Mouse (Mus musculus) left cerebral cortex, adult 2 months (tissue): ENCODE measurements around the gene Ttyh3. TPM values are rescaled to one million over a fixed set of nuclear protein-coding genes. Genes with fewer than 3 reads are reported as not detected.

Source experiments
- DNase-seq, 2 experiments: peaks; one replicate each; pipeline ENCODE4 v3.0.0; 2021 to 2022; ENCODE audit warnings: low spot score in 2 of 2, mixed read lengths in 1 of 2; ENCODE audit errors: extremely low spot score in 1 of 2
- H3K27ac ChIP-seq: fragments of 200-600 bp; 2 replicates; pipeline ENCODE4 v1.8.1; 2022
- H3K4me3 ChIP-seq: fragments of 200-600 bp; 2 replicates; pipeline ENCODE4 v1.8.1; 2022
- CTCF ChIP-seq: fragments of 200-600 bp; IDR thresholded peaks from 2 replicates; pipeline ENCODE4 v1.8.1; 2022; ENCODE audit warnings: antibody characterized with exemption, mild to moderate bottlenecking, moderate library complexity
- intact Hi-C: fragments of 180-260 bp; cut with DNase I; formaldehyde crosslinking; loops from one replicate; pipeline ENCODE4 v1.15.1; 2025
- total RNA-seq, 2 experiments: library from RNA; stranded (reverse); gene quantifications; 2 replicates each; pipeline ENCODE4 v1.2.3; 2021

Gene Ttyh3
- total RNA-seq, 2 experiments from 2014 or later, result 244 to 247 TPM

GRCm38 (mm10) chr5:140605228-140605627 lies 43.6 kb downstream of the Ttyh3 start:
- TF ChIP-seq CTCF, result no peak

DNA sequence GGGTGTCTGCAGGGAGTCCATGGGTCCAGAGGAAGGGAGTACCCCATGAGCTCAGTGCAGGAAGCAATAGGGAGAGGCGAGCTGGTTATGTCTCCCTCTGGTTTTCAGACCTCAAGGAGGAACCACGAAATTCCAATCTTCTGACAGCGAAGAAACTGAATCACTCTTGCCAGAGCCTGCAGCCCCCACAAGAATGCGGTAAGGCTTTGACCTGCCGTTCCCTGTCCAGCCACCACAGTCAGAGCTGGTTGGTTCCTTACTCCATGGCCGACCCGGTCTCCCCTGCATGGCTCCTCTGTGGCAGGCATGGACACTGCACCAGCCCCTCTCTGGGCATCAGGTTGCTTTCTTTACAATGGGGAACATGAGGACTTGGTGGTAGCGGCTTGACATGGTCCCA lies 44.4 kb downstream of the Ttyh3 start:
- intact Hi-C loops, result no loop called here
- Histone ChIP-seq H3K27ac (no peak overlapping the region), H3K4me3 (no peak overlapping the region)
- no peak for TF ChIP-seq CTCF
- no peak for DNase-seq

More at GRCm38 (mm10) chr5:140605228-140605627, 43.6 kb downstream of the Ttyh3 start:
- H3K4me3 ChIP-seq, result no peak overlapping the region
- no peak overlapping the region for H3K27ac ChIP-seq
- no peak for DNase-seq
- intact Hi-C loops, result no loop called here

GRCm38 (mm10) chr5:140602540-140602939 lies 46.3 kb downstream of the Ttyh3 start:
- no peak for TF ChIP-seq CTCF
- Histone ChIP-seq H3K27ac (no peak overlapping the region), H3K4me3 (no peak overlapping the region)
- DNase-seq, result no peak
- intact Hi-C loops, result no loop called here

DNA sequence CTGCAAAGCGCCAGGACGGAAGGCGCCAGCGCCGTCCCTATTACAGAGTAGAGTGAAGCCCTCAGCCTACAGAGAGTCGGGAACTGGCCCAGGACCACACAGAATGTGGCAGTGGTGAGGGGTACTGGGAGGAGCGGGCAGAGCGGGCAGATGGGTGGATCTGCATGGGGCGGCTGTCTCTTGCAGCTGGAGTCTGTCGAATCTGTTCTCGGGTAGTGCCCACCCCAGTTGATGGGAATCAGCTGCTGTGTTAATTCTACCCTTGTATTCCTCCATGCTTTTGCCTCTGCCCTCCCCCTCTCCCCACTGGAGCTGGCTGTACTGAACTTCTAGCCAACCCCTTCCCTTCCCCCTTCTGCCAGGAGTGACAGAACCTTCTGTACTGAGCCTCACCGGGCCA lies 47.1 kb downstream of the Ttyh3 start:
- no peak overlapping the region for H3K4me3 ChIP-seq
- DNase-seq, result no peak
- no peak overlapping the region for H3K27ac ChIP-seq
- TF ChIP-seq CTCF, result no peak
- intact Hi-C loops, result no loop called here

DNA sequence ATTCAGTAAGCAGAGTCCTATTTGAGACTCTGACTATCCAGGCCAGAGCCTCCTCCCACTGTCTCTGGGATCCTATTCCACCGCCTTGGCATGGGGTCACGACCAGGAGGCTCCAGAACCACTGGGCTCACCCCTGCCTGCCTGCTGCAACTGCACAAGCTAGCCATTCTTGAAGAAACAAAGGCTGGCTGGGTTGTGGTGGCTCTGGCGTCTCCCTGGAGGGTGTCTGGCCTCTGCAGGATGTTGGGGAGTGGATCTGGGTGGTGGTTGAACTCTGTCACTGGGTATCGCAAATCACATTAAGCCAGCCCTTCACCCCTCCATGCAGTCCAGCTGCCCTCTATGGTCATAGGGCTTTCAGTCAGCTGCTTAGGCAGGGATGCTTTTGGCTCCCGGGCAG lies 48.9 kb downstream of the Ttyh3 start:
- no peak overlapping the region for H3K4me3 ChIP-seq
- no peak for TF ChIP-seq CTCF
- no peak for DNase-seq
- intact Hi-C loops, result no loop called here
- no peak overlapping the region for H3K27ac ChIP-seq

- H3K4me3 ChIP-seq, result no peak overlapping the region
- intact Hi-C loops, result no loop called here
- no peak for DNase-seq
- H3K27ac ChIP-seq, result no peak overlapping the region
- TF ChIP-seq CTCF, result no peak
Measured at GRCm38 (mm10) chr5:140597787-140598186, 51.0 kb downstream of the Ttyh3 start.

- H3K4me3 ChIP-seq, result no peak overlapping the region
- no peak overlapping the region for H3K27ac ChIP-seq
- intact Hi-C loops, result no loop called here
- TF ChIP-seq CTCF, result no peak
- DNase-seq, result no peak
Measured at GRCm38 (mm10) chr5:140596927-140597588, 51.8 kb downstream of the Ttyh3 start.

GRCm38 (mm10) chr5:140596426-140596825 lies 52.4 kb downstream of the Ttyh3 start:
- TF ChIP-seq CTCF, result no peak
- Histone ChIP-seq H3K27ac (no peak overlapping the region), H3K4me3 (no peak overlapping the region)
- DNase-seq, result no peak
- intact Hi-C loops, result no loop called here

- Histone ChIP-seq H3K4me3 (no peak overlapping the region), H3K27ac (no peak overlapping the region)
- DNase-seq, result no peak
- TF ChIP-seq CTCF, result no peak
- intact Hi-C loops, result no loop called here
Measured at GRCm38 (mm10) chr5:140594846-140595245, 54.0 kb downstream of the Ttyh3 start.

DNA sequence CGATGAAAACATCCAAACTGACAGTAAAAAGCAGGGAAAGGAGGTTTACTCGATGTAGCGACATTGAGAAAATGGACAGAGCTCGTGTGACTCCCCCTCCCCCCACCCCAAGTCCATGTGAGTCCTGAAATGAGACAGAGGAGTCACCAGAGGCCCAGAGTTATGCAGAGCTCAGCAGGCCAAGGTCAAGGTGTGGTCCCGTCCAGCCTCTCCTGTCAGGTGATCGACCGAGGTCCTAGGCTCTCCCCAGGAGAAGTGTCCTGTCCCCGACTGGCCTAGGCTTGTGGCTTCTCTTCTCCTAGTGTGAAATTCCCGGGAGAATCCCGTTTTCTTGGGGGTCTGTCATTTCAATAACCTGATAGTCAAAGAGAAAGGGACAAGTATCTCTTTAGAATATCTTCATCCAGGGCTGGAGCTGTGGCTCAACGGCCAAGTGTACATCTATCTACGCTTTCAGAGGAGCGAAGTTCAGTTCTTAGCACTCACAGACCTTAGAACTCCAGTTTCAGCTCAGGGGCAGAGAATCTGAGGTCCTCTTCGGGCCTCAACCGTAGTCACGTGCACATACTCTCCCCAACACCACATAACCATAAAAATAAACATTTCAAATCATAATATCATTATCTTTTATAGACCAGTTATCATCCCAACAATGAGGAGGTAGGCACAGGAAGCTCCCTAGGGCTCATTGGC lies 59.6 kb downstream of the Ttyh3 start:
- DNase-seq, result no peak
- H3K4me3 ChIP-seq, result no peak overlapping the region
- H3K27ac ChIP-seq, result no peak overlapping the region
- TF ChIP-seq CTCF, result no peak
- intact Hi-C loops, result no loop called here

DNA sequence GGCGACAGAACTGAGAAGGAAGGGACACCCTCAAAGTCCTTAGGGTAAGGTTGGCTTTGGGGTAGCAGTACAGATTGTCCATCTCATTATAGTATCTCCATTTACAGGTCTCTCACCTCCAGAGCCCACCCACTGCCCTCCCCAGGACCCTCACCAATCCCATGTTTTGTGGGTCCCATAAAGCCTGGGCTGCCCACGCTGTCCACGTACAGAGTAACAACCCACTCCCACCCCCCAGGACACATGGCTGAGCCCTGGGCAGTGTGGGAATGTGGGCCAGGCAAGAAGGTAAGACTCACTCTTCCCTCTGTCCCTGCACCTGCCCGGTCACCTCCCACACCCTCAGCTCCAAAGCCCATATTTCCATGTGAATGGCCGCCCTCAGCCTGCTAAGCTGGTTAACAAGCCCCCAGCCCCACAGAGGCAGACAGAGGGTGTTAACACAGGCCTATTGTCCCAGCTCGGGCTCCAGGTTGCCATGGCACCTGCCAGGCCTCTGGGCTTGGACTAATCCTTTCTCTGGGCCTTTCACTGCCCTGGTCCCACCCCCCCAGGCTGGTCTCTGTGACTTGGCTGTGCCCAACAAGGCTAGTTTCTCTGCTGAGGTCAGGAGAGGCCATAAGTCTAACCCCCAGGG lies 65.0 kb downstream of the Ttyh3 start:
- no peak for TF ChIP-seq CTCF
- Histone ChIP-seq H3K4me3 (no peak overlapping the region), H3K27ac (no peak overlapping the region)
- no peak for DNase-seq
- intact Hi-C loops, result no loop called here

GRCm38 (mm10) chr5:140582995-140583731 lies 65.7 kb downstream of the Ttyh3 start:
- DNase-seq, result no peak
- TF ChIP-seq CTCF, result no peak
- intact Hi-C loops, result no loop called here
- H3K27ac ChIP-seq, result no peak overlapping the region
- H3K4me3 ChIP-seq, result no peak overlapping the region
